Mouse (Mus musculus): ENCODE measurements around the gene Paqr7.

DNA sequence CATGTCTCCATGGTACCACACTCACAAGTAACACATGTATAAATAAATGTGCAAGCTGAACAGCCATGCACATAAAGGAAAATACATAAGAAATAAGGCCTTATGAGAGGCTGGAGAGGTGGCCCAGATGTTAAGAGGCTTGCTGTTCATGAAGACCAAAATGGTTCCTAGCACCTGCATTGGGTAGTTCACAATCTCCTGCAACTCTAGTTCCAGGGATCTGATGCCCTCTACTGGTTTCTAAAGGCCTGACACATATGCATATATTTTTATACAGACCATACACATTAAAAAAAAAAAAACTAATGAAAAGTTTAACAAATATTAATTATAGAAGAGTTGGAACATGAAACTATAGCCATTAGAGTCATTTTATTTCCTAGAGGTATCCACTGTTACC lies 25.0 kb upstream of the Paqr7 start:
- no peak for TF ChIP-seq CTCF (IDR thresholded peaks at IDR 0.05; ENCODE audit: borderline replicate concordance, control insufficient read depth, extremely low read depth, insufficient read depth, low read length, poor library complexity)
- TF ChIP-seq POLR2A (IDR thresholded peaks at IDR 0.05; ENCODE audit: control insufficient read depth, extremely low read depth, insufficient read depth, low read length, poor library complexity) = no peak
